Mouse (Mus musculus): ENCODE measurements around the gene Hspb6. TPM values are rescaled to one million over a fixed set of nuclear protein-coding genes. Genes with fewer than 3 reads are reported as not detected.

The Hspb6 gene
- polyA plus RNA-seq, 1 experiment from 2014 or later: 5.4 TPM

DNA sequence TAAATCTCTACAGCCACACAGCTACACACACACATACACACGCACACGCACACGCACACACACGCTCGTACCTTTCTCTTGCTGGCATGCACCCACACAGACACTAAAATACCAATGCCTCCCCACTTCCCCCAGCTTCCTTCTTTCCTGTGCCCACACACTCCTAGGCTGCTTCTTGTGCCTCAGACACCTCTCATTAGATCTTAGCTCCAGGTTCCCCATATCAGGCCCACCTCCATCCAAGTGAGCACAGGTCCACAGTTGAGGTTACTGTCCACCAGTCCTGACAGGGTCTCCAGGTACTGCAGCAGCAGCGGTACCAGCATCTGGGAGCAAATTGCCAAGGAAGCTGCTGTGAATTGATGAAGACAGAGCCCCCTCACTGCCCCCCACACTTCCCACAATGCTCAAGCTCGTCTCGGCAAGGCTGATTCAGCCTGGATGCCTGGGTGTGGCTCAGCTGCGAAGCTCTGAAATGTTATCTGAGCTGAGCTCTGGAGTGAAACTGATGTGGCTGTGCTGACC is 20.6 kb upstream of the Hspb6 start:
- ATAC-seq (ENCODE audit: low FRiP score, low read depth): no peak
- no peak overlapping the region for H3K27ac ChIP-seq
- no peaks in the 10 kb centered on the region for H3K27me3 ChIP-seq (replicated peaks)
- no peak overlapping the region for H3K4me3 ChIP-seq
- peak overlapping the region; percentile 41; the same call in 1 of the 2 replicates for H3K9ac ChIP-seq
- peak overlapping the region; percentile 81 for H3K4me2 ChIP-seq (replicated peaks)
- WGBS: 90% methylated on average over 9 of the region's 9 CpGs
- H3K36me3 ChIP-seq: peaks cover 67% of the 10 kb centered on the region
- peaks cover 39% of the 10 kb centered on the region for H3K4me1 ChIP-seq
- H3K9me3 ChIP-seq: no peaks in the 10 kb centered on the region

- Histone ChIP-seq H3K4me3 (peak overlapping the region; percentile 78), H3K9me3 (no peaks in the 10 kb centered on the region), H3K4me2 (replicated peaks) (peak overlapping the region; percentile 81), H3K4me1 (peaks cover 33% of the 10 kb centered on the region), H3K27me3 (replicated peaks) (no peaks in the 10 kb centered on the region), H3K9ac (peak overlapping the region; percentile 87), H3K27ac (no peak overlapping the region), H3K36me3 (peaks cover 51% of the 10 kb centered on the region)
- 11% methylated on average over 8 of the region's 8 CpGs for WGBS
- ATAC-seq (ENCODE audit: low FRiP score, low read depth): no peak
Observed at GRCm38 (mm10) chr7:30532931-30533330, 19.0 kb upstream of the Hspb6 start.

DNA sequence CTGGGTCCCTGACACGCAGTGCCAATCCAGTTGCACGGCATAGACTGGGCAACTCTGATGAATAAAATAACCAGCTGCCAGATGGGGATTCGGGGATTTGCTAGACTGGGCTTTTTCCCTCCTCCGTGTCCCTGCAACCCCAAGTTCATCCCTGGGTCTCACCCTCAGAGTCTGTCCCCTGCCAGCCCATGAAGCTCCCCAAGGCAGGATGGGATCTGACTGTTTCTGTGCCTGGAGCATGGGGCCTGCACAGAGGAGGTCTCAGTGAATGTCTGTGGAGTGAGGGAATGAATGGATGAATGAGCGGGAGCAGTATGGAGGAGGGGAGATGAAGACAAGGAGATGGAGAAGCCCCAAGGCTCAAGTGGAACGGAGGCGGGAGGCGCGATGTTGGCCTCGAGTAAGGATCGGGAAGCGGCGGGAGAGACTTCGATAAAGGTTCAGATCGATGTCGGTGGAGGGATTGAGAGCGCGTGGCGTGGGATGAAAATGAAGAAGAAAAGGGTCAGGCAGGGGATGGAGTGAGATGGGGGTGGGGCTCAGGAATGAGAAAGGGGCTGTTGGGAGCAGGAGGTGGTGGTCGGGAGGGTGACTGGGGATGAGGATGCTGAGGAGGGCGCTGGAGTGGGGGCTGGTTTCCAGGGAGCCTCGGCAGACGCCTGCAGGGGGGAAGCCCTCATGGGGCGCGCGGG is 17.9 kb upstream of the Hspb6 start:
- Histone ChIP-seq H3K36me3 (peaks cover 44% of the 10 kb centered on the region), H3K9me3 (no peaks in the 10 kb centered on the region), H3K4me2 (replicated peaks) (peak overlapping the region; percentile 81), H3K4me3 (peak overlapping the region; percentile 78), H3K27ac (peak overlapping the region; percentile 77; the same call in 1 of the 2 replicates), H3K27me3 (replicated peaks) (no peaks in the 10 kb centered on the region), H3K4me1 (peaks cover 33% of the 10 kb centered on the region), H3K9ac (peak overlapping the region; percentile 87)
- WGBS: 6% methylated on average over 26 of the region's 26 CpGs
- ATAC-seq (ENCODE audit: low FRiP score, low read depth): peak; percentile 56

DNA sequence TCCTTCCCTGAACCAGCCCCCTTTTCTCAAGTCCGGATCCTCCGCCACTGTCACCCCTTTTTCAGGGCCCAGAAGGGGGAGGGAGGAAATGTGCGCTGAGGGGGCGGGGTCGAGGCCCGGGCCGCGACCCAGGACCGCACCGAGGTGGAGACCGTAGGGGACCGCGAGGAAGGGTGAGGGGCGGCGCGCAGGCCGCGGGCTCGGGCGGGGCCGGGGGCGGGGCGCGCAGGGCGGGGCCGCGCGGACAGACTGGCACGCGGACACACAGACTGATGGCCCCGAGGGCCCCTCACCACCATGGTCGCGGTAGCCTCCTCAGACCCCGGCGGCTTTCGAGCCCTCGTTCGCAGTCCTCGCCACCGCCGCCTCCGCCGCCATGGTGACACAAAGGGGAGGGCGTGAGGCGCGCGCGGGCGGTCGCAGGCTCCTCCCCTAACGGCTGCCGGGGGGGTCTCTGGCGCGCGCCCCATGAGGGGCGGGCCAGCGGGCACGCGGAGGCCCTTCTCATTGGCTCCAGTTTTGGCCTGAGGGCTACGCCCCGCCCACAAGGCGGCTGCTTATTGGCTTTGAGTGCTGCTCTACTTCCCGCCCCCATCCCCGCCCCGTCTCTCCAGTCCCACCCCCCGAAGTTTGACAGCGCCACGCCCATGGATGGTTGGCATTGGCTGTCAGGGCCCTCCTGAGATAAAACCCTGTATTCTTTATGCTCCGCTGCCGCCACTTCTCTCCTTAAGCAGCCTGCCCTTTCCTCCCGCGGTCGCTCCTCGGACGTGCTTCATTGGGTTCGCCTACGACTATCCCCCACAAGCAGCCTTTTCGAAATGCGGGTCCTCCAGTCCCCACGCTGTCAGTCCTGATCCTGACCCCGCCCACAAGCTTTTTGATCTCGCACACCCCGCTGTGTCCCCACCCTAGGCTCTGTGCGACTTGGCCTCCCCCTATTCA is 17.1 kb upstream of the Hspb6 start, which contains the start of gene Arhgap33:
Gene Arhgap33 (minus strand): TSS at position 428 of the 945 bp plus-strand sequence.
- Histone ChIP-seq H3K9ac (peak within 1 kb of the TSS; percentile 87), H3K4me2 (replicated peaks) (peak within 1 kb of the TSS; percentile 81), H3K4me3 (peak within 1 kb of the TSS; percentile 78), H3K27me3 (replicated peaks) (no peaks in the 10 kb centered on the region), H3K36me3 (peaks cover 43% of the 10 kb centered on the region), H3K27ac (peak within 1 kb of the TSS; percentile 77), H3K9me3 (no peaks in the 10 kb centered on the region), H3K4me1 (peaks cover 33% of the 10 kb centered on the region)
- under 1% methylated on average over 79 of the region's 84 CpGs for WGBS
- ATAC-seq (ENCODE audit: low FRiP score, low read depth): peak; percentile 89

DNA sequence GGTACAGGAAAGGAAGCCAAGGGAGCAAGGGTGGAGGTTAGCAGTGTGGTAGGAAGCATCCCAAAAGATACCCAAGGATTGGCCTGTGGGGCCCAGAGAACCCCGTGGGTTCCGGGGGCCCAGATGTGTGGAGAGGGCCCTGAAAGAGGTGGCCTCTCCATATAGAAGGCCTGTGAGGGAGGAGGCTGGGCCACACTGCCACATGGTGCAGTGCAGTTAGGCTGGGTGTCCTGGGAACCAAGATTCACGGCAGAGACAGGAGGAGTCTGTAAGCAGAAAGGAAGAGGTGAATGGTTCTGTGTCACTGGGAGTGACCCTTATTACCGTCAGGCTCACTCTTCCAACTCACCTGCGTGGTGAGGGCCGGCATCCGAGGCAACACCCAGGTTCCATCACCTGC is 11.4 kb upstream of the Hspb6 start:
- Histone ChIP-seq H3K9ac (no peak overlapping the region), H3K27ac (no peak overlapping the region), H3K4me3 (no peak overlapping the region), H3K36me3 (peaks cover 36% of the 10 kb centered on the region), H3K27me3 (replicated peaks) (no peaks in the 10 kb centered on the region), H3K4me1 (peaks cover 3% of the 10 kb centered on the region; the same call in 1 of the 2 replicates), H3K9me3 (no peaks in the 10 kb centered on the region), H3K4me2 (replicated peaks) (no peak overlapping the region)
- 89% methylated on average over 7 of the region's 7 CpGs for WGBS
- no peak for ATAC-seq (ENCODE audit: low FRiP score, low read depth)

DNA sequence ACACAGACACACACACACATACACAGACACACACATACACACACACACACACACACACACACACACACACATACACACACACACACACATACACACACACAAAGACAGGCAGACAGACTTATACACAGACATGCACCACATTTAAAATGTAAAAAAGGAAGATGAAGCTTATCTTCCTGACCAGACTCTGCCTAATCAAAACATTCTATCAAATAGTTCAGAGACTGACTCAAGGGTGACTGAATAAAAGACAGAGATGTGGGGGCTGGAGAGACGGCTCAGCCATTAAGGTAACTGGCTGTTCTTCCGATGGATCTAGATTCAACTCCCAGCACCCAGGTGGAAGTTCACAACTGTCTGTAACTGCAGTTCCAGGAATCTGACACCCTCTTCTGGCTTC is 7.7 kb upstream of the Hspb6 start:
- H3K9ac ChIP-seq: no peak overlapping the region
- H3K36me3 ChIP-seq: peaks cover 43% of the 10 kb centered on the region
- no peak overlapping the region for H3K27ac ChIP-seq
- H3K4me3 ChIP-seq: no peak overlapping the region
- no peaks in the 10 kb centered on the region for H3K9me3 ChIP-seq
- no peaks in the 10 kb centered on the region for H3K4me1 ChIP-seq
- no peaks in the 10 kb centered on the region for H3K27me3 ChIP-seq (replicated peaks)
- no peak for ATAC-seq (ENCODE audit: low FRiP score, low read depth)
- 97% methylated on average over 2 of the region's 2 CpGs for WGBS
- H3K4me2 ChIP-seq (replicated peaks): no peak overlapping the region

- H3K9me3 ChIP-seq: no peaks in the 10 kb centered on the region
- no peak overlapping the region for H3K9ac ChIP-seq
- H3K27ac ChIP-seq: no peak overlapping the region
- H3K27me3 ChIP-seq (replicated peaks): no peaks in the 10 kb centered on the region
- WGBS: 90% methylated on average over 2 of the region's 2 CpGs
- H3K36me3 ChIP-seq: peaks cover 20% of the 10 kb centered on the region
- H3K4me2 ChIP-seq (replicated peaks): no peak overlapping the region
- ATAC-seq (ENCODE audit: low FRiP score, low read depth): no peak
- no peak overlapping the region for H3K4me3 ChIP-seq
- peaks cover 15% of the 10 kb centered on the region for H3K4me1 ChIP-seq
Observed at GRCm38 (mm10) chr7:30549880-30550279, 2.1 kb upstream of the Hspb6 start.

DNA sequence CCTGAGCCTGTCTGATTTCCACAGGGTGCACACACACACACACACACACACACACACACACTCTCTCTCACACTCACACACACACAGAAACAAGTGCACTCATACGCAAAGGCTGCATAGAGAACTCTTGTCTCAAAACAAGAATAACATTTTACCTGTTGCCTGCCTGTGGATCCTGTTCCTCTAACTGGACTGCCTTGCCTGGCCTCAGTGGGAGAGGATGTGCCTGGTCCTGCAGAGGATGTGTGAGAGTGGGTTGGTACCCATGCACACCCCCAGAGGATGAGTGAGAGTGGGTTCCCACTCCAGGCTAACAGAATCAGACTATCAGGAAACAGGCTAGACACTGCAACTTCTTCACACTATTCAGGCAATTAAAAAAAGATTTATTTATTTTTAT is 1.4 kb upstream of the Hspb6 start:
- no peak overlapping the region for H3K4me2 ChIP-seq (replicated peaks)
- no peaks in the 10 kb centered on the region for H3K27me3 ChIP-seq (replicated peaks)
- no peak overlapping the region for H3K27ac ChIP-seq
- H3K9ac ChIP-seq: no peak overlapping the region
- no peaks in the 10 kb centered on the region for H3K9me3 ChIP-seq
- no peak for ATAC-seq (ENCODE audit: low FRiP score, low read depth)
- peaks cover 23% of the 10 kb centered on the region for H3K36me3 ChIP-seq
- WGBS: 100% methylated on average over 1 of the region's 1 CpGs
- H3K4me1 ChIP-seq: peaks cover 15% of the 10 kb centered on the region
- H3K4me3 ChIP-seq: no peak overlapping the region

DNA sequence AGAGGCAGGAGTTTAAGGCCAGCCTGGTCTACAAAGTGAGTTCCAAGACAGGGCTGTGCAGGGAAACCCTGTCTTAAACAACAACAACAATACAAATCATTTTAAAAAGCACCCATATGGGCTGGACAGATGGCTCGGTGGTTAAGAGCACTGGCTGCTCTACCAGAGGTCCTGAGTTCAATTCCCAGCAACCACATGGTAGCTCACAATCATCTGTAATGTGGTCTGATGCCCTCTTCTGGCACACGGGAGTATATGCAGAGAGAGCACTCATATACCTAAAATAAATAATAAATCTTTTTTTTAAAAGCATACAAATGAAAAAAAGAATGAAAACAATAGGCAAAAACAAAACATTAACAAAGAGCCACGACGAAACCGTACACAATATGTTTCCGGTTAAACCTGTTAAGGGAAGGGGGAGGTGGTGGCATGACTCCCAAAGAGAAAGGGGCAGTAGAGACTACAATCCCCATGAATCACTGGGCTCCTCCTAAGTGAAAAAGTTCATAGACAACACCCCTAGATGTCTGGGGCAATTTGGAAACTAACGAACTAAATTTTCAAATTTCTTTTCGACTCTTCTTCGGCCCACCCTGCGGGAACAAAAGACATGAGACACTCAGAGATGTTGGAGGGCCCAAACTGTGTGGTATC is 405 bp upstream of the Hspb6 start:
- Histone ChIP-seq H3K9me3 (no peaks in the 10 kb centered on the region), H3K27me3 (replicated peaks) (no peaks in the 10 kb centered on the region), H3K9ac (peak overlapping the region; percentile 57), H3K4me3 (peak overlapping the region; percentile 62), H3K4me2 (replicated peaks) (peak overlapping the region; percentile 88), H3K36me3 (peaks cover 22% of the 10 kb centered on the region), H3K4me1 (peaks cover 15% of the 10 kb centered on the region), H3K27ac (peak overlapping the region; percentile 62; the same call in 1 of the 2 replicates)
- ATAC-seq (ENCODE audit: low FRiP score, low read depth): peak; percentile 73
- 4% methylated on average over 10 of the region's 10 CpGs for WGBS

GRCm38 (mm10) chr7:30553021-30553589 is 1.1 kb downstream of the Hspb6 start:
- Histone ChIP-seq H3K9ac (peak overlapping the region; percentile 57), H3K4me1 (peaks cover 18% of the 10 kb centered on the region), H3K4me3 (peak overlapping the region; percentile 62), H3K4me2 (replicated peaks) (peak overlapping the region; percentile 88), H3K9me3 (no peaks in the 10 kb centered on the region), H3K36me3 (peaks cover 31% of the 10 kb centered on the region), H3K27ac (peak overlapping the region; percentile 12; the same call in 1 of the 2 replicates), H3K27me3 (replicated peaks) (no peaks in the 10 kb centered on the region)
- WGBS: 6% methylated on average over 23 of the region's 23 CpGs
- ATAC-seq (ENCODE audit: low FRiP score, low read depth): no peak

- Histone ChIP-seq H3K27ac (no peak overlapping the region), H3K4me2 (replicated peaks) (peak overlapping the region; percentile 88), H3K4me1 (peaks cover 27% of the 10 kb centered on the region), H3K9me3 (no peaks in the 10 kb centered on the region), H3K4me3 (peak overlapping the region; percentile 62; the same call in 1 of the 2 replicates), H3K9ac (peak overlapping the region; percentile 57; the same call in 1 of the 2 replicates), H3K36me3 (peaks cover 29% of the 10 kb centered on the region), H3K27me3 (replicated peaks) (no peaks in the 10 kb centered on the region)
- no peak for ATAC-seq (ENCODE audit: low FRiP score, low read depth)
- WGBS: 87% methylated on average over 22 of the region's 22 CpGs
Observed at GRCm38 (mm10) chr7:30553810-30554584, 2.0 kb downstream of the Hspb6 start.

Data from neural tube, embryonic 12.5 days (tissue).